Mouse (Mus musculus): ENCODE measurements around the gene Vmn2r23.

Gene Vmn2r23

DNA sequence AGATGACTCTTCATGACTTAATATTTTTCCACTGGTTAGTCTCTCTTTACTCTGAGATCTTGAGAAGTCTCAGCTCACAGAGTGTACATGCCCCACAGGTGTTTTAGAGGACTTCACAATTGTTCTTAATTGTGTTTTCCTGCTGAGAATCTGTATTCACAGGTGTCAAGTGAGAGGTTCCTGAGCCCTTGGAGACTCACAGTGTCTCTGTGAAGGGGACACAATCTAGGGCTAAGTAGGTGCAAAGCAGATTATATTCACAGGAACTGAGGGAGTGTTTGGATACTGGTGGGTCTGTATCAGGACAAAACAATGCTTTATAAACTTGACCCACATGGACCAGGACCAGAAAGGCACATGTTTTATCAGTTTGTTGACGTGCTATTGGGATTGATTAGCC, at the start of gene Vmn2r23:
Gene Vmn2r23, plus strand, starts transcription at position 301 of the 400 bp plus-strand sequence.
- WGBS, result 82% methylated on average over 1 of the region's 1 CpGs

DNA sequence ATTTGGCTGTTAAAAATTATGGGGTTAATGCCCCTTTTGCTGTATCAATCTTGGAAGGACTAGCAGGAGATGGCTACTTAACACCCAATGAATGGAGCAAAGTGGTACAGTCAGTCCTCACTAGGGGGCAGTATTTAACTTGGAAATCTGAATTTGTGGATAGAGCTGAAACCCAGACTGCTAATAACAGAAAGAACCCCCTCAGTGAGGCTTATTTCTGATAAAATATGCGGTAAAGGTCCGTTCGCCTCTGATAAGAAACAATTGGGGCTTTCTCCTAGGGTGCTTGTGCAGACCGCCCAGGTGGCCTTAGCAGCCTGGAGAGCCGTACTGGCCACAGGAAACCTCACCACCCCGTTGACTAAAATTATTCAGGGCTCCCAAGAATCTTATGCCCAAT, 45.4 kb upstream of the Vmn2r23 start:
- 55% methylated on average over 6 of the region's 6 CpGs for WGBS

DNA sequence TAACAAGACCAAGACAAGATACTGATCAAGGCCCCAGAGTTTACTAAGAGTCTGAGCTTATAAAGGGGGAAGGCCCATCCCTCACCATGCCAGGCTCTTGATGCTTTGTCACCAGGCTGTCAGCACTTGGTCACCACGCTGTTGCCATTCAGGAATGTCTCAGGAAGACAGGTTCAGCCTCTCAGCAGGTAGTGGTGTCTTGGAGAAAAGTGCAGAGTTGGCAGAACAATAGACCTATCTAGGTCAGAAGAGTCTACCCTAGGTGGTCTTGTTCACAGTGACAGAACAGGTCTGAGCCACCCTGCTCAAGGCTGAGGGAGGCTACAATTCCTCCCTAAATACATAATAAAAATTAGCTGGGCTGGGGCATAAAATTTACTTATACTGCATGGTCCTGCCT, 5.8 kb upstream of the Vmn2r23 start:
- 61% methylated on average over 1 of the region's 1 CpGs for WGBS

- 78% methylated on average over 3 of the region's 3 CpGs for WGBS
Observed at GRCm38 (mm10) chr6:123770031-123770430, 67.6 kb downstream of the Vmn2r23 start.

DNA sequence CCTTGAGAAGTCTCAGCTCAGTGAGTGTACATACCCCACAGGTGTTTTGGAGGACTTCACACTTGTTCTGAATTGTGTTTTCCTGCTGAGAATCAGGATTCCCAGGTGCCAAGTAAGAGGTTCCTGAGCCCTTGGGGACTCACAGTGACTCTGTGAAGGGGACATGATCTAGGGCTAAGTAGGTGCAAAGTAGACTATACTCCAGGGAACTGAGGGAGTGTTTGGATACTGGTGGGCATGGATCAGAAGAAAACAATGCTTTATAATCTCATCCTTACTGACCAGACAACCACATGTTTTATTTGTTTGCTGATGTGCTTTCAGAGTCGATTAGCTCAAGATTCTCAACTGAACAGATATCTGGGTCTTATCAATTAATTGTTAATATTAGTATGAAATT, 76.1 kb downstream of the Vmn2r23 start, which contains the start of gene Vmn2r24:
Gene Vmn2r24, plus strand, starts transcription at position 301 of the 400 bp plus-strand sequence.
- 70% methylated on average over 1 of the region's 1 CpGs for WGBS

DNA sequence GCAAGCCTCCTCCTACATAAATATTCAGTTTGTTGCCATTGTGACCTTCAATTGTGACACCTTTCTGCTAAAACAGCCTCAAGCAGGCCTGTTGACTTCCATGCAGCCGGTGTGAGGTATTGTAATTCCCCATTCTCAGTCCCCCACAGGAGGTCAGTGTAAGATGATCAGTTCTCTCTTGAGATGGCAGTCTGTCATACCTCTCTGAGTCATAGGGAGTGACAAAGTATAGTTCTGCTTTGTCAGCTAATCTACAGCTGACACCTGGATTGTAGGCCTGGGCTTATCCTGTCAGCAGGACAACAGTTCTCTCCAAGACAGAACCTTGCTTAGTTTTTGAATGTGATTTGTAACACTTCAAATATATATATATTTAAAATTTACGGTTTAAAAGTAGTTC, 82.4 kb downstream of the Vmn2r23 start:
- WGBS, result 77% methylated on average over 2 of the region's 2 CpGs

DNA sequence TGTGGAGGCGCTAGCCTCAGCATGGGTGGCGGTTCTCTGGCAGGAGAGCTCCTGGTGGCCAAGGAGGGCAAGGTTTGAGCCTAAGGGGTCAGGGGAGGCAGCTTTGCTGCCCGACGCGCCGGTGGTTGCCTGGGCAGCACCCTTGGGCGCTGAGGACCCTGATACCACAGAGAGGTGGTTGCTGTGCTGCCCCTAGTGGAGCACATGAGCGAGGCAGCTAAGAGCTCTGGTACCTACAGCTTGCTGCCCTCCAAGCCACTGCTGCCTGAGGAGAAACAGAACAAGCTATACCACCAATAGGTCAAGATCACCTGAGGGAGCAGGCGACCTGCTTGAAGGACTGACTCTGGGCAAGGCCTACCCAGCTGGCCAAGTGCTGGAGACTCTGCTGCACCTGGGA, 91.3 kb downstream of the Vmn2r23 start:
- 42% methylated on average over 9 of the region's 9 CpGs for WGBS

All from cerebral cortex, adult 2 months (tissue).